Mouse (Mus musculus): ENCODE measurements around the gene Olfr597. TPM values are rescaled to one million over a fixed set of nuclear protein-coding genes. Genes with fewer than 3 reads are reported as not detected.
"Not testable (repeated sequence)": the region's sequence is repeated elsewhere in the genome, so short reads cannot be mapped to it uniquely, and the experiment has no call there.

Gene Olfr597
- not detected in 2 replicates for polyA plus RNA-seq (2012; ENCODE audit: insufficient read depth, low replicate concordance)

DNA sequence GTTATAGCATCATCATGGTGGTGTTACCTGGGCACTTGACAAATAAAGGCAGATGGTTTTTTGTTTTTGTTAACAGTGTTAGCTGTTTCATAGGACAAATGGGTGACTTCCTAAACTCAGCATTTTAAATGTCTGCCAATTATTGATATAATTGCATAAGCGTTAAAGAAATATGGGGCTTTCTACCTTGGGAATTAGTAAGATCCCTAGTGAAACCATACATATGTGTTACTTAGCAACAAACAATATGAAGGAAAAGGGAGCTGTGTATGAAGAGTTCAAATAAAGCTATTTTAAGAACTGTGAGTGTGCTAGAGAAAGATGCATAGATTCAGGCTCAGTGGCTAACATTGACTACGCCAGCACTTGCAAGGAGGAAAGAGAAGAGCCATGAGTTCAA is at the start of gene Olfr597:
Gene Olfr597, plus strand, starts transcription at position 301 of the 400 bp plus-strand sequence.
- H3K4me3 ChIP-seq (replicated peaks); H3K4me1 ChIP-seq; H3K27me3 ChIP-seq (replicated peaks); H3K36me3 ChIP-seq (replicated peaks; ENCODE audit: low read length); H3K9me3 ChIP-seq: not testable (repeated sequence)

DNA sequence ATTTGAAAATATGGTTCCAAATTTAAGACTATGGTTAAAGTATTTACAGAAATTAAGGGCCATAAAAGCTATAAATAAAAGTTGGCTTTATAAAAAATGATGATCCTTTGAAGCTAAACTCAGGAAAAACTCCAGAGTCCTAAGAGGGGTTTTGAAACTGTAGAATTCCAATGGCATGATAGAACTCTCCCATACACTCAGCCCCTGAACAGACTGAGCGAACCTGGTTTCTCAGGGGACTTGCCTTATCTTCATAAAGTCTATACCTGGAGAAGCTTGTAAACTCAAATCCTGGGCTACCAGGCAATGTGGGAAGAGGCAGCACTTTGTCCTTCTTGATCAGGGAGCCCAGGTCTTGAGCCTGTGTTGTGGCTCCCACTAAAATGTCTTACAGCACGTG is 10.8 kb upstream of the Olfr597 start, which contains the start of gene Olfr596:
Gene Olfr596, plus strand, starts transcription at position 301 of the 400 bp plus-strand sequence.
- not testable (repeated sequence) for H3K4me1 ChIP-seq; H3K9me3 ChIP-seq; H3K4me3 ChIP-seq (replicated peaks); H3K36me3 ChIP-seq (replicated peaks; ENCODE audit: low read length); H3K27me3 ChIP-seq (replicated peaks)

DNA sequence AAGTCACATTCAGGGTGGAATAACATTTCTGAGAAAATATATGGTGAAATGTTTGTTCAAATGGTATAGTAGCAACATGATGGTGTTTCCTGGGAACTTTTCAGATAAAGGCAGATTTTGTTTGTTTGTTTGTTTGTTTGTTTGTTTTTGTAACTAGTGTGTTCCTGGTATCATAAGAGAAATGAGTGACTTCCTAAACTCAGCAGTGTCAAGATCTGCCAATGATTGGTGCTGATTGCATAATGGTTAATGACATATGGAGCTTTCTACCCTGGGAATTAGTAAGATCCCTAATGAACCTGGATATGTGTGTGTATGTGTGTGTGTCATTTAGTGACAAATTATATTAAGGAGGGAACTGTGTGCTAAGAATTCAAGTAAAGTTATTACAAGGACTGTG is 7.2 kb downstream of the Olfr597 start, which contains the start of gene Olfr598:
Gene Olfr598, plus strand, starts transcription at position 301 of the 400 bp plus-strand sequence.
- no peaks in the 10 kb centered on the region for H3K9me3 ChIP-seq
- TF ChIP-seq GATA1 (IDR thresholded peaks at IDR 0.05; ENCODE audit: borderline replicate concordance, low read length) (no peak), FLI1 (IDR thresholded peaks at IDR 0.05; ENCODE audit: low read length) (no peak)
- H3K27me3 ChIP-seq (replicated peaks): no peaks in the 10 kb centered on the region
- H3K4me3 ChIP-seq (replicated peaks): no peak within 1 kb of the TSS
- no peaks in the 10 kb centered on the region for H3K4me1 ChIP-seq
- H3K36me3 ChIP-seq (replicated peaks; ENCODE audit: low read length): no peaks in the 10 kb centered on the region

DNA sequence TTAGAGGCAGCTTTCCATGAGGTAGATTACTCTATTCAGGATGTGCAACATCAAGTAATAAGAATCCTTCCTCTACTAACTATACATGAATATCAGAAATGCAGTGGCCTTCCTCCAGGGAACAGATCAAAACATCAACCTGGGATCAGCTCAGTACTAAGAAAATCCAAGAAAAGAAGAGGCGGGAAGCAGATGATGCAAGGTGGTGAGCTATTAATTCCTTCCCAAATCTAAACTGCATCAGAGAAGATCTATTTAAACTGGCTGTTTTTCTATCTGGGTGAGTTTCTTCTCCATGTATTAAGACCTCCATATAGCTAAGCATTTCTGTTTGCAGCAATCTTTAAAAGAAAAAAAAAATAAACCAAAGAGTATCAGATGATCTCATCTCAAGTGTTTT is 19.5 kb downstream of the Olfr597 start, which contains the start of gene Olfr599:
Gene Olfr599, plus strand, starts transcription at position 301 of the 400 bp plus-strand sequence.
- Histone ChIP-seq H3K4me3 (replicated peaks) (no peak within 1 kb of the TSS), H3K27me3 (replicated peaks) (no peaks in the 10 kb centered on the region), H3K9me3 (0 out of 2 replicates have a peak, but pooled peaks cover 4% of the 10 kb centered on the region), H3K36me3 (replicated peaks; ENCODE audit: low read length) (no peaks in the 10 kb centered on the region), H3K4me1 (no peaks in the 10 kb centered on the region)
- no peak for TF ChIP-seq GATA1 (IDR thresholded peaks at IDR 0.05; ENCODE audit: borderline replicate concordance, low read length)
- no peak for TF ChIP-seq FLI1 (IDR thresholded peaks at IDR 0.05; ENCODE audit: low read length)

DNA sequence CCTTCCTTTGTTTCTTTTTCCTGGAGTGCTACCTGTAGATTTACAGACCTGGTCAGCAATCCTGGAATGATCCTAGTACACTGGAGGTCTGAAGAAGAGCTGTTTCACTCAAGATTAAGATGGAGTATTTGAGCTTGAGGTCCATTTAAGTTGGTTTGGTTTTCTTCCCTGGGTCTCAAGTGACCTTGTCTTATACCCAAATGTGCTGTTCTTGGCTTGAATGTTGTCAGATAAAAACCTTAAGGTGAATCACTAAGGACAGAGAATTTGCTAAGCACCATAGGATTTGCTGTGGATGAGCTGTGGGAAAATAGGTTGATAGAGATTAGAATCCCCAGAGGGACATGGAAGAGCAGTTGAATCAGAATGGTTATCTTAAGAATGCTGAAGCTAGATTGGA is 33.5 kb downstream of the Olfr597 start, which contains the start of gene Olfr600:
Gene Olfr600, minus strand, starts transcription at position 101 of the 400 bp plus-strand sequence.
- Histone ChIP-seq H3K9me3 (no peaks in the 10 kb centered on the region), H3K36me3 (replicated peaks; ENCODE audit: low read length) (no peaks in the 10 kb centered on the region), H3K4me3 (replicated peaks) (no peak within 1 kb of the TSS), H3K27me3 (replicated peaks) (no peaks in the 10 kb centered on the region), H3K4me1 (no peaks in the 10 kb centered on the region)
- TF ChIP-seq GATA1 (IDR thresholded peaks at IDR 0.05; ENCODE audit: borderline replicate concordance, low read length) (no peak), FLI1 (IDR thresholded peaks at IDR 0.05; ENCODE audit: low read length) (no peak)

DNA sequence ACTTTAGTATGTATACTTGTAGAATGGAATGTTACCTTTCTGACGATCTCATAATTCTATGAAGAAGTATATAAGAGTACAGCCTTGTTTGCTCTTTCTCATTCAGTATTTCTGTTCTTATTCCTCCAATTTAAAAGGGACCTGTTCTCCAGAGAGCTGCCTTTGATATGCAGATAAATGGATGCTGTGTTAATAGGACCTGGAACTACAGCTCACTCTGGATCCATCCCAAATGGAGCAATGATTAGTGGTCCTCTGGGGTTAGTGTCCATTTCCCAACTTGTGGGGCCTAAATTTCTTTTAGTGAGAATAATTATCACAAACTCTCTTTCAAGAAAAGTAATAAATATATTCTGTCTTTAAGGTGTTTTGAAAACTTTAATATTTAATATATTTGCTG is 46.4 kb downstream of the Olfr597 start, which contains the start of gene Olfr601:
Gene Olfr601, minus strand, starts transcription at position 101 of the 400 bp plus-strand sequence.
- Histone ChIP-seq H3K4me3 (replicated peaks) (no peak within 1 kb of the TSS), H3K36me3 (replicated peaks; ENCODE audit: low read length) (no peaks in the 10 kb centered on the region), H3K9me3 (peaks cover 9% of the 10 kb centered on the region; the same call in 1 of the 2 replicates), H3K27me3 (replicated peaks) (no peaks in the 10 kb centered on the region), H3K4me1 (no peaks in the 10 kb centered on the region)
- TF ChIP-seq FLI1 (IDR thresholded peaks at IDR 0.05; ENCODE audit: low read length): no peak
- no peak for TF ChIP-seq GATA1 (IDR thresholded peaks at IDR 0.05; ENCODE audit: borderline replicate concordance, low read length)

Other genes starting within 250 kb of the Olfr597 start
- gene Olfr584, start 234.4 kb upstream of the Olfr597 start, polyA plus RNA-seq (2012; ENCODE audit: insufficient read depth, low replicate concordance): not detected in 2 replicates
- not detected in 2 replicates for gene Olfr585, start 218.6 kb upstream of the Olfr597 start, polyA plus RNA-seq (2012; ENCODE audit: insufficient read depth, low replicate concordance)
- not detected in 2 replicates for gene Olfr586, start 190.7 kb upstream of the Olfr597 start, polyA plus RNA-seq (2012; ENCODE audit: insufficient read depth, low replicate concordance)
- gene Olfr588-ps1, start 175.4 kb upstream of the Olfr597 start, polyA plus RNA-seq (2012; ENCODE audit: insufficient read depth, low replicate concordance): not detected in 2 replicates
- gene Olfr589, start 160.0 kb upstream of the Olfr597 start, polyA plus RNA-seq (2012; ENCODE audit: insufficient read depth, low replicate concordance): not detected in 2 replicates
- 2.6 TPM in 1 of 2 replicates, not detected in the other for gene Olfr591, start 138.0 kb upstream of the Olfr597 start, polyA plus RNA-seq (2012; ENCODE audit: insufficient read depth, low replicate concordance)
- not detected in 2 replicates for gene Olfr592, start 131.5 kb upstream of the Olfr597 start, polyA plus RNA-seq (2012; ENCODE audit: insufficient read depth, low replicate concordance)
- not detected in 2 replicates for gene Olfr593, start 104.5 kb upstream of the Olfr597 start, polyA plus RNA-seq (2012; ENCODE audit: insufficient read depth, low replicate concordance)
- not detected in 2 replicates for gene Olfr594, start 99.3 kb upstream of the Olfr597 start, polyA plus RNA-seq (2012; ENCODE audit: insufficient read depth, low replicate concordance)
- not detected in 2 replicates for gene Usp17ld, start 63.8 kb upstream of the Olfr597 start, polyA plus RNA-seq (2012; ENCODE audit: insufficient read depth, low replicate concordance)
- not detected in 2 replicates for gene Olfr596, start 10.7 kb upstream of the Olfr597 start, polyA plus RNA-seq (2012; ENCODE audit: insufficient read depth, low replicate concordance)
- gene Olfr598, start 7.3 kb downstream of the Olfr597 start, polyA plus RNA-seq (2012; ENCODE audit: insufficient read depth, low replicate concordance): not detected in 2 replicates
- gene Olfr599, start 19.6 kb downstream of the Olfr597 start, polyA plus RNA-seq (2012; ENCODE audit: insufficient read depth, low replicate concordance): not detected in 2 replicates
- gene Olfr600, start 33.4 kb downstream of the Olfr597 start, polyA plus RNA-seq (2012; ENCODE audit: insufficient read depth, low replicate concordance): 4.6 TPM in 1 of 2 replicates, not detected in the other
- gene Olfr601, start 46.3 kb downstream of the Olfr597 start, polyA plus RNA-seq (2012; ENCODE audit: insufficient read depth, low replicate concordance): not detected in 2 replicates
- not detected in 2 replicates for gene Olfr603, start 69.9 kb downstream of the Olfr597 start, polyA plus RNA-seq (2012; ENCODE audit: insufficient read depth, low replicate concordance)
- not detected in 2 replicates for gene Usp17lc, start 98.8 kb downstream of the Olfr597 start, polyA plus RNA-seq (2012; ENCODE audit: insufficient read depth, low replicate concordance)
- not detected in 2 replicates for gene Olfr605, start 129.1 kb downstream of the Olfr597 start, polyA plus RNA-seq (2012; ENCODE audit: insufficient read depth, low replicate concordance)
- not detected in 2 replicates for gene Olfr606, start 132.7 kb downstream of the Olfr597 start, polyA plus RNA-seq (2012; ENCODE audit: insufficient read depth, low replicate concordance)
- not detected in 2 replicates for gene Olfr607, start 147.8 kb downstream of the Olfr597 start, polyA plus RNA-seq (2012; ENCODE audit: insufficient read depth, low replicate concordance)
- not detected in 2 replicates for gene Olfr608, start 153.6 kb downstream of the Olfr597 start, polyA plus RNA-seq (2012; ENCODE audit: insufficient read depth, low replicate concordance)
- not detected in 2 replicates for gene Olfr609, start 181.7 kb downstream of the Olfr597 start, polyA plus RNA-seq (2012; ENCODE audit: insufficient read depth, low replicate concordance)
- not detected in 2 replicates for gene Olfr610, start 195.8 kb downstream of the Olfr597 start, polyA plus RNA-seq (2012; ENCODE audit: insufficient read depth, low replicate concordance)
- gene Olfr611, start 204.5 kb downstream of the Olfr597 start, polyA plus RNA-seq (2012; ENCODE audit: insufficient read depth, low replicate concordance): not detected in 2 replicates
- gene Olfr612, start 226.4 kb downstream of the Olfr597 start, polyA plus RNA-seq (2012; ENCODE audit: insufficient read depth, low replicate concordance): not detected in 2 replicates
- not detected in 2 replicates for gene Olfr613, start 231.8 kb downstream of the Olfr597 start, polyA plus RNA-seq (2012; ENCODE audit: insufficient read depth, low replicate concordance)
- gene Olfr615, start 239.8 kb downstream of the Olfr597 start, polyA plus RNA-seq (2012; ENCODE audit: insufficient read depth, low replicate concordance): not detected in 2 replicates